Mouse (Mus musculus) kidney, embryonic 14.5 days (tissue): Measurements from ENCODE around the gene Tenm3. TPM values are rescaled to one million over a fixed set of nuclear protein-coding genes. Genes with fewer than 3 reads are reported as not detected.
A peak's percentile ranks its signal among the peaks of the same experiment; 100 is the strongest.

ENCODE experiments used
- ATAC-seq: fragments of 200-750 bp; cut with Nextera tagmentation; 2 replicates; pipeline ENCODE4 v1.8.0; 2017; ENCODE audit warnings: moderate number of reproducible peaks, mild to moderate bottlenecking, moderate TSS enrichment, moderate library complexity; ENCODE audit not compliant: low FRiP score, low TSS enrichment
- H3K27ac ChIP-seq: fragments of 300-500 bp; sonication (generic); 2 replicates; pipeline ENCODE4 v1.5.1; 2014; ENCODE audit warnings: low read depth, mild to moderate bottlenecking, low read length, moderate library complexity, mixed read lengths
- H3K27me3 ChIP-seq: fragments of 300-500 bp; sonication (generic); 2 replicates; pipeline ENCODE4 v1.6.1; 2014; ENCODE audit warnings: mild to moderate bottlenecking, low read length; ENCODE audit not compliant: control insufficient read depth, insufficient read depth
- H3K36me3 ChIP-seq: fragments of 300-500 bp; sonication (generic); 2 replicates; pipeline ENCODE4 v1.6.1; 2014; ENCODE audit warnings: low read length, mixed read lengths; ENCODE audit not compliant: control insufficient read depth, insufficient read depth
- H3K4me1 ChIP-seq: fragments of 300-500 bp; sonication (generic); 2 replicates; pipeline ENCODE4 v1.6.1; 2014; ENCODE audit warnings: low read length, mixed read lengths; ENCODE audit not compliant: control insufficient read depth, insufficient read depth
- H3K4me2 ChIP-seq: fragments of 300-500 bp; sonication (generic); replicated peaks from 2 replicates; pipeline ENCODE4 v1.6.1; 2014; ENCODE audit warnings: low read depth, mild to moderate bottlenecking, low read length
- H3K4me3 ChIP-seq: fragments of 300-500 bp; sonication (generic); 2 replicates; pipeline ENCODE4 v1.5.1; 2014; ENCODE audit warnings: mild to moderate bottlenecking, low read length
- H3K9ac ChIP-seq: fragments of 300-500 bp; sonication (generic); 2 replicates; pipeline ENCODE4 v1.6.1; 2014; ENCODE audit warnings: low read depth, mild to moderate bottlenecking, low read length, moderate library complexity
- H3K9me3 ChIP-seq: fragments of 300-500 bp; sonication (generic); 2 replicates; pipeline ENCODE4 v1.6.1; 2016; ENCODE audit warnings: low read length; ENCODE audit not compliant: control insufficient read depth
- WGBS: fragments of 180-500 bp; shearing (Covaris S2); extraction: QIAGEN DNeasy Blood & Tissue Kit; methylation state at CpG from one replicate; pipeline ENCODE4 v1.1.7; 2014; 5-methylcytosine and 5-hydroxymethylcytosine counted together
- polyA plus RNA-seq: library from polyadenylated mRNA; unstranded; fragments of >200 nt; fragmentation: Nextera tagmentation; extraction: Ambion mirVana; gene quantifications from 2 replicates; pipeline ENCODE4 v1.2.1, GENCODE M21; 2014

Gene Tenm3
- polyA plus RNA-seq, 1 experiment from 2014 or later = 34.4 TPM

- peak overlapping the region; percentile 81; the same call in 1 of the 2 replicates for H3K9ac ChIP-seq
- H3K4me1 ChIP-seq = 0 out of 2 replicates have a peak, but pooled peaks cover 2% of the 10 kb centered on the region
- WGBS = under 1% methylated on average over 14 of the region's 14 CpGs
- ATAC-seq = peak; percentile 39
- H3K4me2 ChIP-seq = peak overlapping the region; percentile 89
- H3K36me3 ChIP-seq = no peaks in the 10 kb centered on the region
- peak overlapping the region; percentile 79 for H3K4me3 ChIP-seq
- no peaks in the 10 kb centered on the region; the same call in 1 of the 2 replicates for H3K27me3 ChIP-seq
- no peaks in the 10 kb centered on the region for H3K9me3 ChIP-seq
- no peak overlapping the region for H3K27ac ChIP-seq
Observed at GRCm38 (mm10) chr8:48844370-48844905, 687 bp upstream of the Tenm3 start.

- Histone ChIP-seq H3K27ac (peak overlapping the region; percentile 90), H3K4me1 (0 out of 2 replicates have a peak, but pooled peaks cover 2% of the 10 kb centered on the region), H3K27me3 (no peaks in the 10 kb centered on the region; the same call in 1 of the 2 replicates), H3K9ac (peak overlapping the region; percentile 81), H3K36me3 (no peaks in the 10 kb centered on the region), H3K9me3 (no peaks in the 10 kb centered on the region), H3K4me3 (peak overlapping the region; percentile 79), H3K4me2 (peak overlapping the region; percentile 89)
- 0% methylated on average over 51 of the region's 93 CpGs for WGBS
- ATAC-seq = peak; percentile 84
Observed at GRCm38 (mm10) chr8:48842991-48843930, 490 bp downstream of the Tenm3 start.

GRCm38 (mm10) chr8:48842516-48842990 is 1.2 kb downstream of the Tenm3 start:
- H3K4me2 ChIP-seq = peak overlapping the region; percentile 89
- H3K9ac ChIP-seq = peak overlapping the region; percentile 81
- H3K4me3 ChIP-seq = peak overlapping the region; percentile 79
- H3K27ac ChIP-seq = peak overlapping the region; percentile 90
- 0 out of 2 replicates have a peak, but pooled peaks cover 2% of the 10 kb centered on the region for H3K4me1 ChIP-seq
- 0% methylated on average over 11 of the region's 11 CpGs for WGBS
- H3K27me3 ChIP-seq = no peaks in the 10 kb centered on the region; the same call in 1 of the 2 replicates
- ATAC-seq = no peak; the same call in 1 of the 2 replicates
- H3K9me3 ChIP-seq = no peaks in the 10 kb centered on the region
- H3K36me3 ChIP-seq = no peaks in the 10 kb centered on the region

- H3K4me3 ChIP-seq = peak overlapping the region; percentile 79
- peak overlapping the region; percentile 89 for H3K4me2 ChIP-seq
- H3K9ac ChIP-seq = peak overlapping the region; percentile 81; the same call in 1 of the 2 replicates
- 0 out of 2 replicates have a peak, but pooled peaks cover 2% of the 10 kb centered on the region for H3K4me1 ChIP-seq
- no peaks in the 10 kb centered on the region for H3K36me3 ChIP-seq
- 3% methylated on average over 4 of the region's 4 CpGs for WGBS
- no peak overlapping the region for H3K27ac ChIP-seq
- H3K9me3 ChIP-seq = no peaks in the 10 kb centered on the region
- no peak for ATAC-seq
- H3K27me3 ChIP-seq = no peaks in the 10 kb centered on the region; the same call in 1 of the 2 replicates
Observed at GRCm38 (mm10) chr8:48842035-48842434, 1.7 kb downstream of the Tenm3 start.

GRCm38 (mm10) chr8:48835745-48836144 is 8.0 kb downstream of the Tenm3 start:
- Histone ChIP-seq H3K4me2 (no peak overlapping the region), H3K9me3 (no peaks in the 10 kb centered on the region), H3K4me1 (no peaks in the 10 kb centered on the region), H3K27ac (no peak overlapping the region), H3K36me3 (no peaks in the 10 kb centered on the region), H3K4me3 (no peak overlapping the region), H3K9ac (no peak overlapping the region), H3K27me3 (no peaks in the 10 kb centered on the region)
- 79% methylated on average over 2 of the region's 2 CpGs for WGBS
- no peak for ATAC-seq

- Histone ChIP-seq H3K27me3 (no peaks in the 10 kb centered on the region), H3K4me3 (no peak overlapping the region), H3K4me1 (no peaks in the 10 kb centered on the region), H3K36me3 (no peaks in the 10 kb centered on the region), H3K9ac (no peak overlapping the region), H3K9me3 (no peaks in the 10 kb centered on the region), H3K4me2 (no peak overlapping the region), H3K27ac (no peak overlapping the region)
- 41% methylated on average over 9 of the region's 9 CpGs for WGBS
- no peak; the same call in 1 of the 2 replicates for ATAC-seq
Observed at GRCm38 (mm10) chr8:48827454-48827853, 16.3 kb downstream of the Tenm3 start.

- H3K4me3 ChIP-seq = no peak overlapping the region
- no peaks in the 10 kb centered on the region for H3K27me3 ChIP-seq
- no peak overlapping the region for H3K27ac ChIP-seq
- no peak for ATAC-seq
- H3K9ac ChIP-seq = no peak overlapping the region
- no peaks in the 10 kb centered on the region for H3K9me3 ChIP-seq
- 84% methylated on average over 7 of the region's 7 CpGs for WGBS
- H3K4me1 ChIP-seq = no peaks in the 10 kb centered on the region
- H3K36me3 ChIP-seq = no peaks in the 10 kb centered on the region
- H3K4me2 ChIP-seq = no peak overlapping the region
Observed at GRCm38 (mm10) chr8:48825666-48826065, 18.1 kb downstream of the Tenm3 start.

- Histone ChIP-seq H3K9ac (no peak overlapping the region), H3K4me2 (no peak overlapping the region), H3K36me3 (no peaks in the 10 kb centered on the region), H3K27ac (no peak overlapping the region), H3K4me1 (no peaks in the 10 kb centered on the region), H3K9me3 (no peaks in the 10 kb centered on the region), H3K27me3 (no peaks in the 10 kb centered on the region), H3K4me3 (no peak overlapping the region)
- WGBS = 86% methylated on average over 4 of the region's 4 CpGs
- no peak for ATAC-seq
Observed at GRCm38 (mm10) chr8:48822291-48822690, 21.5 kb downstream of the Tenm3 start.
